Comparison of ENCODE assay signal across 10 mouse cellular contexts in the genomic region with DNA sequence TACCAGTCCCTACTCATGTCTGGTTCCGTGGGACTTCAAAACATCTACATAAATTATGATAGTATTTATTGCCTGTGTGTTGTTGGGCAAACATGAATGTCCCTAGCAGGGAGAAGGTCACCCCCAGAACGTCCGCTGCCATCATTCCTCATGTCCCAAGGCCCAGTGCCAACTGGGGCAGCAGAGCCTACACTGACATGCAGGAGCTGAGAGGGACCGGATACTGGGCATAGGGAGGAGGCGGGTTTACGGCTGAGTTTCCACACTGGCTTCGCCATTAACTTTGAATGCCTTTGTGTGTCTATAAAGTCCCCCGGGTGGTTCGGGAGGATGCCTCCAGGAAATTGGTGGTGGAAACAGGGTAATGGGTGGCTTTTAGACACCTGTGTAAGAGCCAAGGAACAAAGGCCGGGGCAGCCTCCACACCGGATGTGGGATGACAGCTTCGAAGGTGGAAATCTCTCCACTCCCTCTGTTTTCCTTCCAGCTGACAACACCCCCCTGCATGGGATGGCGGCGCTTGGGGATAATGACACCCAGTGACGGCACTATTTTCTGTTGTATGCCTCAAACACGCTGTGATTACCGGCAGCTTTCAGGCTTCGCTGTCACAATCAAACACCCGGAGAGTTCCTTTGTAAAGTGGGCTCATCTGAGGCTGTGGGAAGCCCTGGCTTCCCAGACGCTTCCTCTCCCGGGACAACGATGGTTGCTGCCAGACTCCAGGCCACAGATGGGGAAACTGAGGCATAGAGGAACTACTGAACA. TPM values are rescaled to one million over a fixed set of nuclear protein-coding genes. Genes with fewer than 3 reads are reported as not detected.
DNase-seq lines count a peak whose midpoint lies in the region.
"Had no signal": no experiment of that assay in that cellular context is flagged by ENCODE, and none has a peak within 500 bp of the region (broad histone marks: within the 10 kb centered on the region; RNA-seq: fewer than 3 reads in every experiment).

No protein-coding gene starts in this region.

- H3K27me3 ChIP-seq in hindbrain, embryonic 10.5 days (ENCODE audit: insufficient read depth, poor library complexity, severe bottlenecking) = peaks cover 41% of the 10 kb centered on the region

- no peaks in the 10 kb centered on the region for H3K9me3 ChIP-seq in hindbrain, embryonic 10.5 days
- H3K9me3 ChIP-seq: limb, embryonic 13.5 days had no signal

- H3K4me1 ChIP-seq in hindbrain, embryonic 10.5 days (replicated peaks) = peaks cover 74% of the 10 kb centered on the region
- H3K4me1 ChIP-seq: limb, embryonic 13.5 days had no signal

- H3K36me3 ChIP-seq in hindbrain, embryonic 10.5 days = no peaks in the 10 kb centered on the region
- H3K36me3 ChIP-seq: limb, embryonic 13.5 days had no signal

- DNase-seq in heart, adult 11 months = peak; percentile 93
- no peak for DNase-seq in heart, postnatal 36 days
- DNase-seq in adrenal gland, adult 18-20 months (ENCODE audit: low spot score in 2 of 2) = peak; percentile 36 to 43
- no peak for DNase-seq in hindbrain, embryonic 10.5 days (ENCODE audit: low spot score)
- DNase-seq in lung, postnatal 4 days = peak; percentile 21 to 50
- no peak for DNase-seq in adipocyte (ENCODE audit: low spot score)
- DNase-seq in urinary bladder, adult 2 months (ENCODE audit: low spot score) = no peak
- DNase-seq in gastrocnemius, postnatal 10 days = no peak

- H3K27ac ChIP-seq in hindbrain, embryonic 10.5 days = peak overlapping the region; percentile 88
- H3K27ac ChIP-seq: limb, embryonic 13.5 days had no signal

- intact Hi-C loops in heart, postnatal 36 days (cut with DNase I) = no loop called here

- WGBS in hindbrain, embryonic 10.5 days = 55% methylated on average over 22 of the region's 22 CpGs

- no peak overlapping the region for H3K4me3 ChIP-seq in hindbrain, embryonic 10.5 days
- H3K4me3 ChIP-seq: limb, embryonic 13.5 days had no signal

RNA-seq across cellular contexts. Expression of a gene that starts 26.1 kb away (rescaled TPM):
- under 1 TPM in 1 of 2 experiments, not detected in 1; 0.33 TPM for total RNA-seq in heart, postnatal 36 days (2021)
- total RNA-seq in adrenal gland, adult 18-20 months (2021) = 1 to 10 TPM; 3.1 to 7.2 TPM
- polyA plus RNA-seq in hindbrain, embryonic 10.5 days (2016; fragmentation: Nextera tagmentation; extraction: Ambion mirVana) = 6.7 and 13.8 TPM in 2 replicates
- 0.26 and 0.65 TPM in 2 replicates for polyA plus RNA-seq in urinary bladder, adult 2 months (2012; rRNA removed)
- under 1 TPM; 0.12 to 0.29 TPM for total RNA-seq in gastrocnemius, postnatal 10 days (2021)
- total RNA-seq: CH12.LX had no signal

Comparison
In these comparisons a context has a peak if more than half of its experiments do, and no peak if none do; other contexts are left out.
1. DNase-seq: peak in heart, adult 11 months (single experiment), adrenal gland, adult 18-20 months (2 of 2) and lung, postnatal 4 days (2 of 2); none in heart, postnatal 36 days (0 of 2), hindbrain, embryonic 10.5 days (single experiment), adipocyte (single experiment), urinary bladder, adult 2 months (single experiment) and gastrocnemius, postnatal 10 days (single experiment).